Mouse (Mus musculus) cortical plate, adult 2 months (tissue): ENCODE results near the gene Exoc3l4. TPM values are rescaled to one million over a fixed set of nuclear protein-coding genes. Genes with fewer than 3 reads are reported as not detected.

Experiments used
- H3K27ac ChIP-seq: fragments of 200-500 bp; 2 replicates; pipeline ENCODE4 v1.5.1; 2012; ENCODE audit warnings: low read length, control low read depth, inconsistent platforms; ENCODE audit not compliant: insufficient read depth
- H3K4me1 ChIP-seq: fragments of 200-500 bp; 2 replicates; pipeline ENCODE4 v1.6.1; 2011; ENCODE audit warnings: low read length; ENCODE audit not compliant: control insufficient read depth, insufficient read depth
- H3K4me3 ChIP-seq: fragments of 200-500 bp; 2 replicates; pipeline ENCODE4 v1.5.1; 2011; ENCODE audit warnings: mild to moderate bottlenecking, low read length, control low read depth; ENCODE audit not compliant: insufficient read depth
- CTCF ChIP-seq: fragments of 200-500 bp; IDR thresholded peaks from 2 replicates; pipeline ENCODE4 v1.5.1; 2011; ENCODE audit warnings: mild to moderate bottlenecking, control low read depth, low read length; ENCODE audit not compliant: insufficient read depth; ENCODE audit errors: extremely low read depth
- POLR2A ChIP-seq: fragments of 200-500 bp; IDR thresholded peaks from 2 replicates; pipeline ENCODE4 v1.6.1; 2011; ENCODE audit warnings: mild to moderate bottlenecking, low read length, control low read depth; ENCODE audit not compliant: insufficient read depth; ENCODE audit errors: extremely low read depth
- polyA plus RNA-seq: library from polyadenylated mRNA; depleted of rRNA; stranded (reverse); fragments of >200 nt; gene quantifications from 2 replicates; pipeline ENCODE4 v1.2.3, GENCODE M21; 2012

Gene Exoc3l4
- polyA plus RNA-seq, 1 experiment = 2.5 TPM

- TF ChIP-seq CTCF (no peak), POLR2A (no peak)
- 0 out of 2 replicates have a peak, but pooled peaks cover 2% of the 10 kb centered on the region for H3K4me1 ChIP-seq
- no peak within 1 kb of the TSS for H3K27ac ChIP-seq
- H3K4me3 ChIP-seq = 0 out of 2 replicates have a peak within 1 kb of the TSS, but pooled peaks have one; percentile 7
Measured at GRCm38 (mm10) chr12:111442309-111443010, 25.6 kb downstream of the Exoc3l4 start, which contains the start of gene Tnfaip2. Gene Tnfaip2 (plus strand): TSS chr12:111442469.

- Histone ChIP-seq H3K27ac (no peak overlapping the region), H3K4me1 (0 out of 2 replicates have a peak, but pooled peaks cover 2% of the 10 kb centered on the region), H3K4me3 (no peak overlapping the region)
- TF ChIP-seq POLR2A (no peak), CTCF (no peak)
Measured at GRCm38 (mm10) chr12:111443011-111443870, 26.4 kb downstream of the Exoc3l4 start.

DNA sequence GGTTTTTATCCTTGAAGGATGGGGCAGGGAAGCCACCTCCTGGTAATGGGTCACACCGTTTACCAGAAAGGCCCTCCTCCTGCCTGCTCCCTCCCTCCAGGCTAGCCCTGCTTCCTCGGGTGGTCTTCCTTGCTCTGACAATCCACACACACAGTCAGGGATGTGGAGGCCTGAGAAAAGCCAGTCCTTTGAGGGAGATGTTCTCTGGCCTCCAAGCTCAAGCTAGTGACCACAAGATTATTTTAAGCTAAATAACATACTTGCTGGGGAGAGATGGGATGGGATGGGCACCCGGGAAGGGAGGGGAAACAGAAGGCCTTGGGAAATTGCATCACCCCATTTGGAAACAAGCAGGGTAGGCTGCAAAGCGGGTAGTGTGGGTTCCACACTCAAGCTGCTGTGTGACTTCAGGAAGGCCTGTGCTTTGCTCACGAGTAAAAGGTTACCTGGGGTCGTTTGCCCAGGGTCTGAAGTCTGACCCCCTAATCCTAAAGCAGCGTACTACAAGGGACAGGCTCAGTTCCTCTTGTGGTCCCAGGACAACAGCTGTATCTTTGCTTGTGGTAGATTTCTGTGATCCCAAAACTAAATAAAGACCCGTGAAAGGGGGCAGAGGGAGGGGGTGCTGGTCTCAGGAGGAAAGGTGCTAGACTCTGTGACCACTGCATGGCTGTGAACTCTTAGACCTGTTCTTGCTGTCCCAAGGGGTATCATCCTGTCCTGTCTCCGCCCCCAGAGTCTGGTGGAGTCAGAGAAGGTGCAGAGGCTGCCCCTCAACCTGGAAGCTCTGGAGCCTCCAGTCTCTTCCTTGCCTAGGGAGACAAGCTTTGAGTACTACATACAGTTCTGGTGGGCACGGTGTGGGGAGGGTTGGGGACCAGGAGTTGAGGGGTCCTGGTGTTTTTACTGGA is 27.4 kb downstream of the Exoc3l4 start:
- H3K4me1 ChIP-seq = 0 out of 2 replicates have a peak, but pooled peaks cover 2% of the 10 kb centered on the region
- H3K4me3 ChIP-seq = no peak overlapping the region
- no peak overlapping the region for H3K27ac ChIP-seq
- TF ChIP-seq POLR2A (no peak), CTCF (no peak)

DNA sequence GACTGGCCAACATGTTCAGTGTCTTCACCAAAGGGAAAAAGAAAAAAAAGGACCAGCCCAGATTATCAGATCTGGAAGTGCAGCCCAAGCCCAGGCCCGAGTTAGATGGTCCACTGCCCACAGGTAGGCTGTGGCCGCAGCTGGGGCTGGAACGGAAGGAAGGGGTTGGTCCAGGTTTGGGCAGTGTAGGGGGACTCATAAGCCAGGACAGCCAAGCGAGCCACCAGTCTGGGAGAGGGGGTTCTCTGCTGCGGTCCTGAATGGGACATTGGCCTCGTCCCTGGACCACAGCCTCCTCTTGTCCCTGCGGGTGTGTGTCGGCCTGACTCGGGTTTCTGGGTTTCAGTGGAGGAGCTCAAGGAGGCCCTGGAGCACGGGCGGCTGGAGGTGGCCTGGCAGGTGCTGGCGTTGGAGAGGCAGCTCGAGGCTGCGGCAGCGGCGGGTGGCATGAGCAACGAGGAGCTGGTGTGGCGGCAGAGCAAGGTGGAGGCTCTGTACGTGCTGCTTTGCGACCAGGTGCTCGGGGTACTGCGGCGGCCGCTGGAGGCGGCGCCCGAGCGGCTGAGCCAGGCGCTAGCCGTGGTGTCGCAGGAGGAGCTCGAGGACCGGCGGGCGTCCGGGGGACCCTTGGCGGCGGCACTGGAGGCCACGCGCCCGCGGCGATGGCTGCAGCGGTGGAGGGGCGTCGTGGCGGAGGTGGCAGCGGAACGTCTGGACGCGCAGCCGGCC is 28.5 kb downstream of the Exoc3l4 start:
- H3K4me3 ChIP-seq = no peak overlapping the region
- TF ChIP-seq CTCF (no peak), POLR2A (no peak)
- H3K27ac ChIP-seq = no peak overlapping the region
- H3K4me1 ChIP-seq = 0 out of 2 replicates have a peak, but pooled peaks cover 2% of the 10 kb centered on the region

DNA sequence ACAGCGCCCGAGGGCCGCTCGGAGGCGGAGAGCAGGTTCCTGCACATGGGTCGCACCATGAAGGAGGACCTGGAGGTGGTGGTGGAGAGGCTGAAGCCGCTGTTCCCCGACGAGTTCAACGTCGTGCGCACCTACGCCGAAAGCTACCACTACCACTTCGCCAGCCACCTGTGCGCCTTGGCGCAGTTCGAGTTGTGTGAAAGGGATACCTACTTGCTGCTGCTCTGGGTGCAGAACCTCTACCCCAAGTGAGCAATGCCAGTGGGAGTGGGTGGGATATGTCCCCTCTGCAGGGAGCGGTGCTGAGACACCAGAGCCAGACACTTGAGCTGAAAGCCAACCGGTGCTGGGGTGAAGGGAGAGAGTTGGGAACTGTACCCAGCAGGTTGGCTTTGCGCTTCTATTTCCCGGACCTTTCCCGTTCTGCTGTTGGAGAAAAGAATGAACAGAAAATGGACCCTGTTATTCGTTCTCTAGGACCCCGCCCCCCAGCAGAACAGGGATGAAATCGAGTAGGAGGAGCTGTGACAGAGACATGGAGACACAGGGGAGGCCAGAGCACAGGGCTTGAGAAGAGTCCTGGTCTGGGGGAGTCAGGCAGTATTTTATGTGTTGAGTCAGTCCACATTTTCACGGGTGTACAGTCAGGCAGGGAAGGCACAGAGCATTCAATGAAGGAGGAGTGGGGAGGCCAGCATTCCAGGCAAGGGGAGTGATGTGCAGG is 29.2 kb downstream of the Exoc3l4 start:
- TF ChIP-seq CTCF (no peak), POLR2A (no peak)
- Histone ChIP-seq H3K4me3 (no peak overlapping the region), H3K4me1 (peaks cover 3% of the 10 kb centered on the region; the same call in 1 of the 2 replicates), H3K27ac (no peak overlapping the region)

- Histone ChIP-seq H3K27ac (no peak overlapping the region), H3K4me3 (no peak overlapping the region), H3K4me1 (peaks cover 3% of the 10 kb centered on the region; the same call in 1 of the 2 replicates)
- TF ChIP-seq POLR2A = no peak
- TF ChIP-seq CTCF = no peak
Measured at GRCm38 (mm10) chr12:111446745-111447144, 29.9 kb downstream of the Exoc3l4 start.

DNA sequence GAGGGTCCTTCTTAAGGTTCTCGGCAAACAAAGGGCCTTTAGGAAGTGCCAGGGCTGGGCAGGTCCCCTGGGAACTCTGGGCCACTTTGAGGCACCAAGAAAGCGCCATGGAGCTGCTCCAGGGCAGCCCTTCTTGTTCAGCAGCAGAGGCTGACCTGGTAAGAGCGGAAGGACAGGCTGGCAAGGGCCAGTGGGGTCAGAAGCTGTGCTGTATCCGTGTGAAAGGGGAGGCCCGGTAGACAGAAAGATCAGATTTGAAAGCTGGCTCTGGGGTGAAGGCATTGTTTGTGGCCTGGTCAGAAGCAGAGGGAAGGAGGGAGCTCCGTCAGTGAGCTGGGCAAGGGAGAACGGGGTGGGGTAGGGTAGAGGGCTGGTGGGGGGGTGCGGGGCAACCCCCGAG is 30.5 kb downstream of the Exoc3l4 start:
- Histone ChIP-seq H3K4me1 (peaks cover 2% of the 10 kb centered on the region; the same call in 1 of the 2 replicates), H3K4me3 (no peak overlapping the region), H3K27ac (no peak overlapping the region)
- TF ChIP-seq POLR2A (no peak), CTCF (no peak)
